Mouse (Mus musculus) T-helper 2 cell (primary cell): ENCODE results near the gene Pcdh9.

Source experiments
- in situ Hi-C: fragments of 300-600 bp; cut with MboI, MseI; formaldehyde crosslinking; loops from one replicate; pipeline ENCODE4 v1.15.1; 2025; ENCODE audit warnings: high pct_unique_total_duplicates

Pcdh9 gene

DNA sequence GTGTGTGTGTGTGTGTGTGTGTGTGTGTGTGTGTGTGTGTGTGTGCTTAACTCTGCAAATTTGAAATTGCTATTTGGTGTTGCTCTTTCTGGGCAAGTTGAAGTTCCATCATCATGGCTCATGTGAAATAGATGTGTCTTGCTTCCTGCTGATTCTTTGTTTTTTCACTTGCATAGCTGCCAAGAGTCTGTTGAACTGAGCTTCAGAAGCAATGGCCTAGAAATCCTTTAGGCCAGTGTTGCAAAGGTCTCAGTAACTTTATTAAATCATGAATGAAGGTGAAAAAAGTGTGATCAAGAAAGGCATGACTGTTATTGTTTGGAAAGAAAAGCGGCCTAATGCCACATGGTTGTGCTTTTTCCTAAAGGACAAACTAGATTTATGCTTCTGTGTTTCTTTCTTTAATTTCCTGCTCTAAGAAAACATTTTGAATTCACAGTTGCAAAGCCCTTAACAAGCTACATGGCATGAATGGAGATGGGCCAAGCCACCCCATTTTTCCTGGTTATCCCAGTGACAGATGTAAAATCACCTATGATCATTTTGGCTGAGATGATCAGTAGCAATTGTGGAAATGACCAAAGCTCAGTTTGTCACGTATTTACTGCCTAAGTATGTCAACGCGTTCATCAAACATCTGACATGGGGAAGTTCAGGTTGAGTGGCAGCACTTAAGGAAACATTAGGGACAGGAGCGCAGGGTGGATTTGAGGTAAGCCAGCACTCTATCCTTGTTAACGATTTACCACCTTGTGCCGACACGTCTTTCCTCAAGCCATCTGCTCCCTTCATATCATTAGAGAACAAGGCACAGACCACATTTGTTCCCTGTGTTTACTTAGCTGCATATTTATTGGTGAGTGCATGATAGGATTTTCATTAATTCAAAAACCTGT, 850.9 kb downstream of the Pcdh9 start:
- in situ Hi-C loops, result no loop called here

DNA sequence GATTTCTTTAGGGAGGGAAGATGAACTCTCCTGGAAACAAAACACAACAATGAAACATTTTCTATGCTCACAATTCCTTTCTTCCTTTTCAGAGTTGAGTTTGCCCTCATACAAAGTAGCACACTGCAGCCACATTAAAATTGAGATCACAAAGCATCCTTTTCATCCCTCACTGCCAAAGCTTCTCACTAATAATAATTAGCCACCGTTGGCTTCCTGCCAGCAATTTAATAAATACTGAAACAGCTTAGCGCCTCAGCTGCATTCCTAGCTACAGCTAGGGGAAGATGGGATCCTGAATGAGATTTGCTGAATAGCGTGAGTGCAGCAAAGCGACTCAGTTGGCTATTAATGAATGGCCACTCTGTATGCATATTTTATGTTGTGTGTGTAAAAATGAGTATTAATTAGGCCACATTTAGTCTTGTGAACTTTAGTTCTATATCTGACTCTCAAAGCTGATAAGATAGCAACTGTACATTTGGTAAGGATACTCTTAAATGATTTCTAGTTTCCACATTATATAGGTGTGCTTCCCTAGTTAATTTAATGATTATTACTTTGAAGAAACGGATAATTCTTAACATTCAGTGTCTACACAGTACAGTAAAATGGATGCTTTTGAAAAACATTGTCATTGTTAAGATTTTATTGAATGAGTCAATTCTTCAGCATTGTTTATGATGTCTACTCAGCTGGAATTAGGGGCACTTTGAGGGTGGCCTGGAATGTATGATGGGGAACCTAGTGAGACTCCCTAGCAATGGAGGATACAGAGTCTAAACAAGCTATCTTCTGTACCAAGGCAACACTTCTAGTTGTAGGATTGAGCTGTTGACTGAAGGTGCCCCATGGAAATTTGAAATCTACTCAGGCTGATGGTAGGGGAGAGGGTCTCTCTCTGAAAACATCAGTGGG, 881.1 kb downstream of the Pcdh9 start:
- in situ Hi-C loops, result no loop called here
